Mouse (Mus musculus) B cell, adult 2 months (primary cell): ENCODE measurements around the gene Gmpr2.

Experiments used
- DNase-seq, 2 experiments: peaks; one replicate each; pipeline ENCODE4 v3.0.0; 2022

Gmpr2 gene

DNA sequence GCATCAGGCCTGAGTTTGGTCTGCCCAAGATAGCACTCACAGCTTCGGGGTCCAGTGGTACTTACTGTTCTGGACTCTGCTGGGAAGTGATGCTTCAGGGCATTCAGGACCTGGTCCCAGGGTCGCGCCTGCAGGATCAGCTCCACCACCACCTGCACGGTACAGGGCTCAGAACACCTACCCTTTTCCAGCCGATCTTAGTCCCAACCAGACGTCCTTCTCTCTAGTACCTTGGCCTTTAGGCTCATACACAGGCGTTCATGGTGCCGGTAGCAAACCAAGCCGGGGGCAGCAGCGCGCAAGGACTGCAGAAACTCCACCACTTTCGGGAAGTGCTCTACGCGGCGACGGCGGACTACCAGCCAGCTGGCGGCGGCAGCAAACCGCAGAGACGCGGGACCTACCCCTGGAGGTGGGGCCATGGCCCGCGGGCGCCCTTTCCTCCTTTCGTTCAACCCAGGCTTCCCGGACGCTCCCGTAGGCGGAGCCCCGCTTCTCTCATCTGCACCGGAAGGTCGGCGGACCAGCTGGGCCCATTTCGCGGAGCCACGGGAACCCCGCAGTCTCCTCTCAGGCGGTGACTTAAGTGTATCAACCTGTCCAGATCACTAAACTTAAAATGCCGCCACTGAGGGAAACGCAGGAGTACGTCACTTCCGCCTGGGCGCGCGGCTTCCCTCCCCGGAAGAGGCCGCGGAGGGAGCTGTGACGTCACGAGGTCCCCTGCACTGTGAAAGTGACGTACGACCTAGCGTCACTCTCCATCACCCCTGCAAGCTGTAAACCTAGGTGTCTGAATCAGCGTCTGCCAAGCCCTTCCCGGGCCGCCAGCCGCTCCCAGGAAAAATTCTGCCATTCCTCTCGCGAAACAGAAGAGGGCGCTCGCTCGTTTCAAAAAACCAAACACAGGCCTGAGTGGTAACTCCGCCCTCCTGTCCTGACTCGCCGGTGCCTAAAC lies 9.7 kb downstream of the Gmpr2 start, which contains the start of gene Tinf2:
Tinf2 (minus strand) TSS at position 661 of the 958 bp plus-strand sequence.
- DNase-seq, result peak; percentile 96 to 97

DNA sequence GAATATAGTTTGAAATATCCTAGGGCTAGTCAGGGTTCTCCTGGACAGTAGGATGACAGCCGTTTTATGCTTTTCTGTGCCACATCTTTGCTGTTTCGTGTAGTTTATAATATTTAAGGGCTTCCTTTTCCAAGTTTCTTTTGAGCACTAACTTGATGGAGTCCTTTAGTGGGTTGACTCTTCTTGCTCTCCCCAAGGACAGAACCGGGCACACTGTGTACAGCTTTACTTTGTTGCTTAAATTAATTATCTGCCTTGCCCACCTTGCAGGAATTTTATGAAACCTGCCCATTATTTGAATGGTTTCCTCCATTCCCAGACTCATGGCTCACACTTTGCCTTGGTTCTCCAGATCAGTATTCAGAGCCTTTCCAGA lies 10.4 kb downstream of the Gmpr2 start:
- no peak for DNase-seq

DNA sequence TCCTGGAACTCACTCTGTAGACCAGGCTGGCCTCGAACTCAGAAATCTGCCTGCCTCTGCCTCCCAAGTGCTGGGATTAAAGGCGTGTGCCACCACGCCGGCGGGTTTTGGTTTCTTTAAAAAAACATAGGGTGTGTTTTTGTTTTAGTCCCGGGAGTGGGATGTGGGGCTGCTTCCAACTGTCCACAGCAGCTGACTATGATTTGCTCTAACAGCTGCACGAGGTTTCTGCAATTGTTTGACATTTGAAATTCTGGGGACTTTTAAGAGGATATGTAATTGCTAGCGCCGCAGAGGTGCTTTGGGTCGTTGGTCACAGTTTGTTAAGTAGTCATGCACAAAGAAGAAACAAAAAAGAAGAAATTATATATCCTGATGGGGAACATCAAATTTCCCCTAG lies 17.7 kb downstream of the Gmpr2 start:
- DNase-seq, result no peak

GRCm38 (mm10) chr14:55697226-55697625 lies 25.5 kb downstream of the Gmpr2 start:
- DNase-seq, result no peak

- no peak for DNase-seq
Measured at GRCm38 (mm10) chr14:55701131-55701530, 29.4 kb downstream of the Gmpr2 start.

DNA sequence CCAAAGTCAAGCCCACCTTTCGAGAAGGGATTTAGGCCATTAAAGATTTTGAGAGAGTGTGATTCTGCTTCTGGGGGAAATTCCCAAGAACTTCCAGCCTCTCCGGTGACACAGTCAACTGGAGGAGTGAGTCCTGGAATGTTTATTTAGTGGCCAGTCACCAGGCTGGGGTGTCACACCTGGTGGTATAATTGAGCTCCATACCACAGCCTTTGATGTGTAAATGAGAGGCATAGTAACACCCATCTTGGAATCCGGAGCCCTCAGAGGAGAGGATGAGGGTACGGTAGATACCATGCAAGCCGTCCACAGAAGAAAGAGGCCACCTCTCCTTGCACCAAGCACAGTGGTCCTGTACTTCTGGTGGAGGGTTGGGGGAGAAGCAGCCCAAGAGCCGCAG lies 31.0 kb downstream of the Gmpr2 start:
- DNase-seq, result no peak

DNA sequence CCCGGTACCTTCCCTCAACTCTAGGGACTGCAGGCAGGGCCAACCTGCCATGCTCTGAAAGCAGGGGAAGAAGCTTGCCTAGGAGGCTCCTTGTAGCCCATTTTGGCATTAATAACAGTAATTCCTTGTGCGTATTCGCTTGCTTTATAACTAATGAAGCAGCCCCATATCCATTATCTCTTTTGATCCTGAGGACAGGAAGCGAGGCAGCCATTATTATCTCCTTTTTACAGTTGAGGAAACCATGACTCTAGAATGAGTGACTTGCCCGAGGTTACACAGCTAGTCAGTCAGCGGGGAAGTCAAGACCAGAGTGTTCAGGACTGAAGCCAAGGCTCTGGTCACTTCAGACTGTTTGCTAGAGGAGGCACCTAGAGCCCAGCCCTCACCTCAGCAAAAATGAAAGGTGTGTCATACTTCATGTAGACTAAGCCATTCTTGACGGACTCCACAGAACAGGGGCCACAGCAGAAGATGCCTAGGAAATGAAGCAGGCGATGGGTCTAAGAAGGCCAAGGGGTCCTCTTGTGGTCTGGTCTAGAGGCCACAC lies 34.4 kb downstream of the Gmpr2 start:
- no peak for DNase-seq

GRCm38 (mm10) chr14:55707397-55707796 lies 35.7 kb downstream of the Gmpr2 start:
- DNase-seq, result no peak

DNA sequence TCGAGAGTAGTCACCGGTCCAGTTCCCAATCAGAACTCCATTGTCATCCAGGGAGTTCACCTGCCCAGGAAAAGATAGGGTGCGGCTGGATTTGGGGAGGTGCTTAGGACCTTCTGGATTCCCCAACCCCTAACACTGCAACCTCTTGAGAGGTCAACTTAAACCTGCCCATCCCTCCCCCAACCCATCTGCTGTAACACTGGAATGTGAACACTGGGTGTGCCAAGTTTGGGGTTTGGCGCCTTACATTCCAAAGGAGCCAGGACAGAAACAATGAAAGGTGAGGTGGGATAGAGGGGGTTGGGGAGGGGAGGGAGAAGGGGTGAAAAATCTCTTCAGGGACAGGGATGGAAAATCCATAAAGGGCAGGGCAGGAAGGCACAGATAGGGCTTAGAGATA lies 37.8 kb downstream of the Gmpr2 start:
- DNase-seq, result no peak

DNA sequence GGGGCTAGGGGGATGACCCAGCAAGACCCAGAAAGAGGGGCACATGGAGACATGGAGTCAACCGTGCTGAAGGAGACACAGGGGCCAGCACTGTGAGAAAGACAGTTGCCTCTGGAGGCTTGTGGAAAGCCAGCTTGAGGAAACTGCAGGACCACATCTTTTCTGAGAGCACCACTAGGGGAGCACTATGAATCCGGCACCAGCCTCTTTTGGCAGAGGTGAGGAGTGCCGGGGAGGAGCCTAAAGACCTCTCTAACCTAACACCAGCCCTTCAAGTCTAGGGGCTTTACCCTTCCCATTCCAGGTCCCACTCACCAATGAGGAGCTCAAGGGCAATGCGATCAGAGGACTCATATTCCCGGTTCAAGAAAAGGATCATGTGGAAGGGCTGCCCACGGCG lies 40.0 kb downstream of the Gmpr2 start:
- DNase-seq, result no peak

DNA sequence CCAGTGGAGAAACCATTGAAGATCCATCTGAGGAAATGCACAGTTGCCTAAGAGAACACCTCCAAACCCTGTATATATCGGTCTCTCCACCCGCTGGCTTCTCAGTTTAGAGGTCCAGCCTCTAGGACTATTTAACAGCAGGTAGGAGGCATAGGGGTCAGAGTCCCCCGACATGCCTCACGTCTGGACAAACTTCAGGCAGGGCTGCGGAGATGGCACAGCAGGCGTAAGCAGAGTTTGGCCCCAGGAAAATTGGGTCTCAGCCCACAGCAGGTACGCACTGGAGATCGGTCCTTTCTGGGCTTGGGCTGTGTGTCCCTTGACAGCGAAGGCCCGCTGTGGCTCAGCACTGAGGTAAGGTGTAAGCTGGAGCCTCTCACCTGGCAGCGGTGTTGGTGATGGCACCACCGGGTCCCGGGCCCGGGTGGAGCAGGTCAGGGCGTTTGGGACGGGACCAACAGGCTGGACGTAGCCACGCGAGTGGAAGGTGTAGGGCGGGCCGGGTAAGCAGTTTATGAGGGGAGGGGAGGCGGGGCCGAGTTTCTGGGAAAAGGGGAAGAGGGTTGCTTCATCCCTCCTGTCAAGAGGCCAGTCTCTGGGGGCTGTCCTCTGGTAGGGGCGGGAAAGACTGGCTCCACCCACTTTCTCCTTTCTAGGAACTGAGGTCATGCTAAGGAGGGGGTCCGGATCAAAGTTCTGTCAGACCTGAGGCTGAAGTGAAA lies 41.4 kb downstream of the Gmpr2 start:
- DNase-seq, result no peak

GRCm38 (mm10) chr14:55713729-55714122 lies 42.0 kb downstream of the Gmpr2 start, which contains the start of gene Tgm1:
Gene Tgm1 (minus strand): TSS chr14:55713926.
- DNase-seq, result no peak

- DNase-seq, result no peak
Measured at GRCm38 (mm10) chr14:55714893-55715292, 43.2 kb downstream of the Gmpr2 start.

DNA sequence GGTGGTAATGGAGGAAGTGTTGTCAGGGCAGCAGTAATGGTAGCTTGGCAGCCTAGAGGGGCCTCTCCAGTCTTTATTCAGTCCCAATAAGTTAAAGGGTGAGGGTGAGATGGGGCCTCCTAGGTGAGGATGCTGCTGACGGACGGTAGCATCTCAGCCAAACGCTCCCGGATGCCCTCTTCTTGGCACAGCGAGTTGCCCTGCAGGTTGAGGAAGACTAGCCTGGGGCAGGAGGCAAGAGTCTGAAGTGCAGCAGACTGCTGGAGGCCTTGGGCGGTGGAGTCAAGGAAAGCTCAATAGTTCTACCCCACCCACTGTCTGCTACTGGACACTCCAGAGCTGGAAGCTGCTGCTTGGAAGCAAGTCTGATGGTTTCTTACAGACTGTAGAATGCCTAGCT lies 44.5 kb downstream of the Gmpr2 start:
- no peak for DNase-seq

DNA sequence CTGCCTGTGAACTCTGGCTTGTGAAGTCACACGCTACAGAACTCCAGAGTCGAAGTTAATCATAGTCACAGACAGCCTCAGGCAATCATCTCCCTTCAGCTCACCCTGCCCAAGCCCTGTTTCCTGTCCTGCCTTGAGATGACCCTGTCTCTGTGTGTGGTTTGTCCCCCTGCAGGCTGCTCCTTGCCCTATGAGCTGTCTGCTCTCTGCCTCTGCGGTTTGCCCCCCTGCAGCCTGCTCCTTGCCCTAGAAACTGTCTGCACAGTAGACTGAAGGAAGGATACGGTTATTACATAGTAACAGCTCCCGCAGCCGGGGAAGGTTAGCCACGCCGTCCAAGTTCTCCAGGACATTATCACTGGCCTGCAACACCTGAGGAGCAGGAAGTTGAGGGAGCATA lies 45.1 kb downstream of the Gmpr2 start:
- no peak for DNase-seq

DNA sequence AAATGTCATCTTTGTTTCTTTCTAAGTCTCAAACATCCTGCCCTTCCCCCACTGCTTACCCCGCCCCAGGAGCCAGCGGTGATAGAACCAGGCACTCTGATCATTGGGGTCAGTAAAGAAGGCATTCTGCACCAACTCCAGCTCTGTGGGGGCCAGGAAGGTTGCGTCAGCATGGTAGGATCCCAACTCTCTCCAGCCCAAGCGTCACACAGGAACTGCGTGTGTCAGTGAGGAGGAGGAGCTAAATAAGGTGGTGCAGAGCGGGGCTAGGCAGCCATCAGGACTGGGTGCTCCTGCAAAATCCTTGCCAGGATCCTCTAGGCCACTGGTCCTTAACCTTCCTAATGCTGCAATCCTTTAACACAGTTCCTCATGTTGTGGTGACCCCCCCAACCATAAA lies 48.0 kb downstream of the Gmpr2 start:
- DNase-seq, result no peak

- DNase-seq, result no peak
Measured at GRCm38 (mm10) chr14:55720666-55721065, 48.9 kb downstream of the Gmpr2 start.

DNA sequence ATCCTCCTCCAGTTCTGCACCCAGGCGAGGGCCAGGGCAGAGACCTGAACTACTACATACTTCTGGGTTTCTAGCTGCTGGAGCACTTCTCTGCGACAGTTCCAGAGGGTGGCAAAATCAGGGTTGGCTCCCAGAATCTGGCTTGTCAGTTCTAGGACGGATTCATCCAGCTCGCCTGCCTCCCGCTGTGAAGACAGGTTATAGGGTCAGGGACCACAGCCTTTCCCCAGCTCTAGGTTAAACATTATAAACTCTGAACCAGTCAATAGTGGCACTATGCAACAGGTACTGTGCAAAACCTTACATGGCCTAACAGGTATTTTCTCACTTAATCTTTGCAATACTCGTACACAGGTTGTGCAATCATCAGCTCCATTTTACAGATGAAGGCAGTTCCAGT lies 49.3 kb downstream of the Gmpr2 start:
- DNase-seq, result no peak

DNA sequence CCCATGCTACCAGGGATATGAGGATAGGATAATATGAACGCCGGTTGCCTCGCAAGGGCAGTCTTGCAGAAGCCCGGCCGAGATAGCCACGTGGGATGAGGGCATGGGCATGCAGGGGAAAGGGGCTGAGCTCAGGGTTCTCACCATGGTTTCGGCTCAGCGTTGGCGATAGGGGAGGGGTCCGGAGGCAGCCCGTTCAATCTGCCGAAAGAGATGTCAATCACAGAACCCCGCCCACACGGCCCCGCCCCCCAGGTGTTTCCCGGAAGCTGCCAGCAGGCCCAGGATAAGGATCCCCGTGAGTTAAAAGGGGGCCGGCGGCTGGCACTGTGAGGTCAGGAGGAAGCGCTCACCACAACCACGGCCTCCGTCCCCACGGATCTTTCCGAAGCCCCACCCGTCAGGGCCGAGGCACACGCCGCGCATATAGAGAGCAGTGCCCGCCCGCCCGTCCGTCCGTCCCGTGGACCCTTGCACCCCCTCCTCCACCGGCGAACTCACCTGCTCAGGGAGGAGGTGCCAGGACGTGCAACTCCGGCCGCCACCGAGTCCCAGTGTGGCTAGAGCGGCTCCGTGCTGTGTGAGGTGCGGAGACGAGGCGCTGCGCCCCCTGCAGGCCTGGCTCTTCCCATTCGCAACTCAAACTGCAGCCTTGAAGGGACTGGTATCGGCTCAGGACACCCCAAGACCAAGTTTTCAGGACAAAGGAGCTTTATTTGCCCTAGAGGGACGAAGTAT lies 50.1 kb downstream of the Gmpr2 start, which contains the start of gene Rabggta:
Rabggta (minus strand) TSS at position 564 of the 738 bp plus-strand sequence.
- peak; percentile 96 to 97 for DNase-seq

DNA sequence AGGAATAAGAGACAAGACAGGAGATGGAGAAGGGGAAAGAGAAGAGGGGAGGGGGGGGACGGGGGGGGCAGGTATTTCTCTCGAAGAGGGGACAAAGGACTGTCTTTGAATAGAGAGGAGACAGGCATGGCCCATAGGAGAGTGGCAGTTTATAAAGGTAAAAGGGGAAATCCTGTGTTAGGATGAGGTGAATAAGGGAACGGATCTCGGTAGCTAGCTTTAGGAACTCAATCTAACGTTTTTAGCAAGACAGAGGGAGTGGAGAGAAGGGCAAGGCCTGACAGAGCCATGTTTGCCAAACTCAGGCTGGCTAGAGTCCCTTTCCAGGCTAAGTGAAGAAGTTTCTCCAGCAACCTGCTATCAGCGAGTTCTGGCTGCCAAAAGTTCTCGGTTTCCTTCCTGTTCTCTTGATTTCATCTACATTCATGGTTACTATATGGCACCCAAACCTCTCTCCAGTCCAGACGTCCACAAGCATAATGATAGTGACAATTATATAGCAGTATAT lies 50.8 kb downstream of the Gmpr2 start:
- no peak for DNase-seq

DNA sequence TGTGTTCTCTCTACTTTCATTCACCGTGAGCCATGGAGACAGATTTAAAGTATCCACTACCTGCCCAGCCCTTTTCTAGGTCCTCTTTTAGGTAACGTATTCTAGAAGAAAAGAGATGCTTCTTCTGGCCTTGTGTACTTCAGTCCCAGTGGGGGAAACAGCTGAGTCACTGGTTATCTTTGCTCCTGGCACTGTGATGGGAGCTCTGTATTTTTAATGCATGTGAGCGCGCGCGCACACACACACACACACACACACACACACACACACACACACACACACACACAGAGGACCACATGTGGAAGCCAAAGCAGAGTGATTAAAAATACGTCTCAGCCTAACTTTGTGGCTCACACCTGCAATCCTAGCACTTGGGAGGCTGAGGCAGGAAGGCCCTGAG lies 51.7 kb downstream of the Gmpr2 start:
- DNase-seq, result no peak

- peak; percentile 74 to 82 for DNase-seq
Measured at GRCm38 (mm10) chr14:55724411-55724871, 52.7 kb downstream of the Gmpr2 start.

GRCm38 (mm10) chr14:55726261-55726660 lies 54.5 kb downstream of the Gmpr2 start:
- DNase-seq, result no peak
